Mouse (Mus musculus) neural tube, embryonic 11.5 days (tissue): ENCODE measurements at regions not wholly inside any gene's neighbourhood (a gene's known extent, or its start where the extent isn't known, plus 50 kb on each side); places are given as distances from the start of the nearest gene placed in this dataset.

Experiments
- ATAC-seq: fragments of 200-750 bp; cut with Nextera tagmentation; 2 replicates; pipeline ENCODE4 v1.8.0; 2017; ENCODE audit warnings: moderate number of reproducible peaks, mild to moderate bottlenecking, moderate TSS enrichment, moderate library complexity; ENCODE audit not compliant: insufficient read depth, low FRiP score, low TSS enrichment
- DNase-seq: peaks from one replicate; pipeline ENCODE4 v3.0.0-alpha.2; 2015; ENCODE audit warnings: low spot score
- H3K27ac ChIP-seq: fragments of 300-500 bp; sonication (generic); 2 replicates; pipeline ENCODE4 v1.5.1; 2014; ENCODE audit warnings: low read depth, mild to moderate bottlenecking, low read length
- H3K27me3 ChIP-seq: fragments of 300-500 bp; sonication (generic); 2 replicates; pipeline ENCODE4 v1.6.1; 2014; ENCODE audit warnings: mild to moderate bottlenecking, low read length, mixed read lengths; ENCODE audit not compliant: control insufficient read depth, insufficient read depth
- H3K36me3 ChIP-seq: fragments of 300-500 bp; sonication (generic); 2 replicates; pipeline ENCODE4 v1.6.1; 2014; ENCODE audit warnings: mild to moderate bottlenecking, low read length, moderate library complexity, mixed read lengths; ENCODE audit not compliant: control insufficient read depth, insufficient read depth
- H3K4me1 ChIP-seq: fragments of 300-500 bp; sonication (generic); 2 replicates; pipeline ENCODE4 v1.6.1; 2014; ENCODE audit warnings: low read length, mixed read lengths; ENCODE audit not compliant: control insufficient read depth, insufficient read depth
- H3K4me2 ChIP-seq: fragments of 300-500 bp; sonication (generic); 2 replicates; pipeline ENCODE4 v1.6.1; 2014; ENCODE audit warnings: low read depth, mild to moderate bottlenecking, moderate library complexity
- H3K4me3 ChIP-seq: fragments of 300-500 bp; sonication (generic); 2 replicates; pipeline ENCODE4 v1.5.1; 2014; ENCODE audit warnings: low read depth, low read length
- H3K9ac ChIP-seq: fragments of 300-500 bp; sonication (generic); 2 replicates; pipeline ENCODE4 v1.6.1; 2014; ENCODE audit warnings: mild to moderate bottlenecking, low read length
- H3K9me3 ChIP-seq: fragments of 300-500 bp; sonication (generic); 2 replicates; pipeline ENCODE4 v1.6.1; 2016; ENCODE audit warnings: low read length; ENCODE audit not compliant: control insufficient read depth
- WGBS: fragments of 180-500 bp; shearing (Covaris S2); extraction: QIAGEN DNeasy Blood & Tissue Kit; methylation state at CpG from one replicate; pipeline ENCODE4 v1.1.7; 2014; 5-methylcytosine and 5-hydroxymethylcytosine counted together

GRCm38 (mm10) chr6:147878485-147878884, 168.6 kb upstream of the Far2 start:
- no peaks in the 10 kb centered on the region for H3K4me1 ChIP-seq
- H3K27me3 ChIP-seq: no peaks in the 10 kb centered on the region
- no peaks in the 10 kb centered on the region for H3K9me3 ChIP-seq
- no peak overlapping the region for H3K4me2 ChIP-seq
- WGBS: 90% methylated on average over 3 of the region's 3 CpGs
- no peak overlapping the region for H3K4me3 ChIP-seq
- ATAC-seq (no peak), DNase-seq (no peak)
- H3K36me3 ChIP-seq: no peaks in the 10 kb centered on the region
- H3K27ac ChIP-seq: no peak overlapping the region
- no peak overlapping the region for H3K9ac ChIP-seq

GRCm38 (mm10) chr6:147885902-147886301, 161.2 kb upstream of the Far2 start:
- no peak overlapping the region for H3K27ac ChIP-seq
- no peak for ATAC-seq
- no peak overlapping the region for H3K4me3 ChIP-seq
- H3K9me3 ChIP-seq: no peaks in the 10 kb centered on the region
- WGBS: 91% methylated on average over 4 of the region's 4 CpGs
- no peaks in the 10 kb centered on the region for H3K27me3 ChIP-seq
- no peak for DNase-seq
- H3K36me3 ChIP-seq: no peaks in the 10 kb centered on the region
- no peak overlapping the region for H3K9ac ChIP-seq
- no peaks in the 10 kb centered on the region for H3K4me1 ChIP-seq
- H3K4me2 ChIP-seq: no peak overlapping the region

- Histone ChIP-seq H3K27me3 (no peaks in the 10 kb centered on the region), H3K27ac (no peak overlapping the region), H3K4me3 (no peak overlapping the region), H3K4me1 (no peaks in the 10 kb centered on the region), H3K9ac (no peak overlapping the region), H3K9me3 (no peaks in the 10 kb centered on the region), H3K36me3 (no peaks in the 10 kb centered on the region), H3K4me2 (no peak overlapping the region)
- no peak for ATAC-seq
- DNase-seq: no peak
- 77% methylated on average over 1 of the region's 1 CpGs for whole genome bisulfite sequencing
These were observed 127.4 kb upstream of the Far2 start for GRCm38 (mm10) chr6:147919697-147920096.

GRCm38 (mm10) chr6:147921091-147921490, 126.0 kb upstream of the Far2 start:
- Histone ChIP-seq H3K9me3 (no peaks in the 10 kb centered on the region), H3K4me1 (no peaks in the 10 kb centered on the region), H3K4me2 (no peak overlapping the region), H3K4me3 (no peak overlapping the region), H3K36me3 (no peaks in the 10 kb centered on the region), H3K9ac (no peak overlapping the region), H3K27ac (no peak overlapping the region), H3K27me3 (no peaks in the 10 kb centered on the region)
- DNase-seq: no peak
- no peak for ATAC-seq
- 76% methylated on average over 5 of the region's 5 CpGs for WGBS

- Histone ChIP-seq H3K4me3 (no peak overlapping the region), H3K4me2 (no peak overlapping the region), H3K36me3 (no peaks in the 10 kb centered on the region), H3K9ac (no peak overlapping the region), H3K4me1 (no peaks in the 10 kb centered on the region), H3K27ac (no peak overlapping the region), H3K9me3 (no peaks in the 10 kb centered on the region), H3K27me3 (no peaks in the 10 kb centered on the region)
- DNase-seq: no peak
- no peak for ATAC-seq
- WGBS: 77% methylated on average over 5 of the region's 5 CpGs
These were observed 124.6 kb upstream of the Far2 start for GRCm38 (mm10) chr6:147922506-147922905.

- WGBS: 90% methylated on average over 8 of the region's 8 CpGs
- no peak overlapping the region for H3K4me2 ChIP-seq
- H3K27me3 ChIP-seq: no peaks in the 10 kb centered on the region
- no peaks in the 10 kb centered on the region for H3K9me3 ChIP-seq
- H3K4me3 ChIP-seq: no peak overlapping the region
- H3K4me1 ChIP-seq: no peaks in the 10 kb centered on the region
- no peak overlapping the region for H3K27ac ChIP-seq
- ATAC-seq: no peak
- no peak for DNase-seq
- no peaks in the 10 kb centered on the region for H3K36me3 ChIP-seq
- H3K9ac ChIP-seq: no peak overlapping the region
These were observed 123.8 kb upstream of the Far2 start for GRCm38 (mm10) chr6:147923246-147923645.

GRCm38 (mm10) chr6:147928951-147929350, 118.1 kb upstream of the Far2 start:
- H3K27ac ChIP-seq: no peak overlapping the region
- no peaks in the 10 kb centered on the region for H3K4me1 ChIP-seq
- H3K27me3 ChIP-seq: no peaks in the 10 kb centered on the region
- ATAC-seq: no peak
- no peaks in the 10 kb centered on the region for H3K36me3 ChIP-seq
- no peak overlapping the region for H3K4me3 ChIP-seq
- no peak overlapping the region for H3K9ac ChIP-seq
- no peak for DNase-seq
- no peaks in the 10 kb centered on the region for H3K9me3 ChIP-seq
- no peak overlapping the region for H3K4me2 ChIP-seq

GRCm38 (mm10) chr6:147944020-147944419, 103.0 kb upstream of the Far2 start:
- no peak overlapping the region for H3K9ac ChIP-seq
- no peaks in the 10 kb centered on the region for H3K4me1 ChIP-seq
- no peak for ATAC-seq
- H3K36me3 ChIP-seq: no peaks in the 10 kb centered on the region
- no peaks in the 10 kb centered on the region for H3K9me3 ChIP-seq
- H3K4me3 ChIP-seq: no peak overlapping the region
- H3K27ac ChIP-seq: no peak overlapping the region
- 74% methylated on average over 3 of the region's 3 CpGs for WGBS
- no peaks in the 10 kb centered on the region for H3K27me3 ChIP-seq
- no peak overlapping the region for H3K4me2 ChIP-seq
- DNase-seq: no peak

- Histone ChIP-seq H3K4me3 (no peak overlapping the region), H3K36me3 (no peaks in the 10 kb centered on the region), H3K27ac (no peak overlapping the region), H3K4me1 (no peaks in the 10 kb centered on the region), H3K4me2 (no peak overlapping the region), H3K9ac (no peak overlapping the region), H3K27me3 (no peaks in the 10 kb centered on the region), H3K9me3 (no peaks in the 10 kb centered on the region)
- DNase-seq (no peak), ATAC-seq (no peak)
- WGBS: 90% methylated on average over 4 of the region's 4 CpGs
These were observed 102.0 kb upstream of the Far2 start for GRCm38 (mm10) chr6:147944940-147945676.
